Mouse (Mus musculus) stomach, postnatal 0 days (tissue): Measurements from ENCODE around the gene Coro6.

Source experiments
- CTCF ChIP-seq: IDR thresholded peaks from 2 replicates; pipeline ENCODE4 v1.5.1; 2016; ENCODE audit warnings: antibody characterized with exemption, low read depth, mild to moderate bottlenecking, moderate library complexity
- EP300 ChIP-seq: optimal IDR thresholded peaks from 2 replicates; pipeline ENCODE3; 2016; ENCODE audit warnings: antibody characterized with exemption

GRCm38 (mm10) chr11:77506941-77507340 lies 44.7 kb downstream of the Coro6 start:
- TF ChIP-seq CTCF (no peak), EP300 (no peak)
